Mouse (Mus musculus): Measurements from ENCODE around the gene Pck1.

GRCm38 (mm10) chr2:173164946-173165345, 12.1 kb downstream of the Pck1 start:
- TF ChIP-seq CTCF (IDR thresholded peaks at IDR 0.05; ENCODE audit: low read depth) (no peak), EP300 (IDR thresholded peaks at IDR 0.05; ENCODE audit: low read depth) (no peak)

Data from liver, embryonic 14.5 days (tissue).